Mouse (Mus musculus): ENCODE data around the gene M1ap. TPM values are rescaled to one million over a fixed set of nuclear protein-coding genes. Genes with fewer than 3 reads are reported as not detected.

M1ap gene
- polyA plus RNA-seq (2015; fragmentation: Nextera tagmentation; extraction: Ambion mirVana): 0.26 and 1.0 TPM in 2 replicates

DNA sequence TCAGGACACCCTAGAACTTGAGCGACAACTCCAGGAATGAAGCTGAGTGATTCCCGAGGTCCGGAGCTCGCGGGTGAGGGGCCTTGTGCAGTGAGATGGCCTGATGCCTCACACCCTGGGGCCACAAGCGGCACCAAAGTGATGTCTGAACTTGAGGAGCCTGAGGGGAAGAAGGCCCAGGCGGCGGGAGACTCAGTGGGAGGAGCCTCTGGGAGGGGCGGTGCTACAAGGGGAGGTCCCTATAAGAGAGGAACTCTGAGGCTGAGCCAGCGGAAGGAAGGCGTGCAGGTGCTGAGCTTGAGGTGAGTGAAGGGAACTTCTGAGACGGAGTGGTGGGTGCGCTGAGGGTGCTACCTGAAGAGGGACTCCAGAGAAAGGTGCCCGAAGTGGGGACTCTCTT lies at the start of gene M1ap:
M1ap (plus strand) TSS at position 252 of the 400 bp plus-strand sequence.
- Histone ChIP-seq H3K36me3 (ENCODE audit: control insufficient read depth, insufficient read depth, low read length) (no peaks in the 10 kb centered on the region), H3K27ac (ENCODE audit: low read length) (no peak within 1 kb of the TSS), H3K4me1 (ENCODE audit: control insufficient read depth, insufficient read depth, low read length) (no peaks in the 10 kb centered on the region), H3K4me2 (ENCODE audit: low read depth, low read length) (no peak within 1 kb of the TSS), H3K9me3 (replicated peaks; ENCODE audit: control insufficient read depth, low read length) (no peaks in the 10 kb centered on the region), H3K4me3 (replicated peaks; ENCODE audit: low read length) (no peak within 1 kb of the TSS), H3K27me3 (ENCODE audit: control insufficient read depth, insufficient read depth, low read length) (no peaks in the 10 kb centered on the region), H3K9ac (ENCODE audit: low read length) (no peak within 1 kb of the TSS)
- WGBS: 62% methylated on average over 14 of the region's 14 CpGs
- no peak for ATAC-seq (ENCODE audit: insufficient read depth, low FRiP score)

DNA sequence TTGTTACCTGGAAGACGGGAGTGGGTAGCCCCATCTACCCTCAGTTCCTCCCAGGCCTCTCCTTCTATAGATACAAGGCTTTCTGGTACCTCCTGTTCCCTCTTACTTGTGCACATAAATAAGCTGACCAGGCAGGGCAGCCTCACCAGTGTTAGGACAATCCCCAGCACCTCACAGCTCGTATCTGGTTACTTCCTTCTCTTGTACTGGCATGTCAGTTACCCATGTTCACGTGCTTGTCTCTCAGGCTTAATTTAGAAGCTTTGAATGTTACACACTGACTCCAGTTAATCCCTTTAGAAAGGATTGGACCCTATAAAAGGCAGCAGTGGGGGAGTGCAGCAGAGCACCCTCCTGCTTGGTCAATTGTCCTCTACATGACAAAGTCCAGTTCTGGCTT lies 49.4 kb upstream of the M1ap start:
- 50% methylated on average over 3 of the region's 3 CpGs for WGBS
- no peaks in the 10 kb centered on the region for H3K36me3 ChIP-seq (ENCODE audit: control insufficient read depth, insufficient read depth, low read length)
- H3K4me1 ChIP-seq (ENCODE audit: control insufficient read depth, insufficient read depth, low read length): peaks cover 13% of the 10 kb centered on the region
- H3K27me3 ChIP-seq (ENCODE audit: control insufficient read depth, insufficient read depth, low read length): no peaks in the 10 kb centered on the region
- H3K4me3 ChIP-seq (replicated peaks; ENCODE audit: low read length): no peak overlapping the region
- no peak overlapping the region for H3K4me2 ChIP-seq (ENCODE audit: low read depth, low read length)
- H3K9ac ChIP-seq (ENCODE audit: low read length): no peak overlapping the region
- no peaks in the 10 kb centered on the region for H3K9me3 ChIP-seq (replicated peaks; ENCODE audit: control insufficient read depth, low read length)
- no peak overlapping the region for H3K27ac ChIP-seq (ENCODE audit: low read length)
- peak; percentile 49; the same call in 1 of the 2 replicates for ATAC-seq (ENCODE audit: insufficient read depth, low FRiP score)

DNA sequence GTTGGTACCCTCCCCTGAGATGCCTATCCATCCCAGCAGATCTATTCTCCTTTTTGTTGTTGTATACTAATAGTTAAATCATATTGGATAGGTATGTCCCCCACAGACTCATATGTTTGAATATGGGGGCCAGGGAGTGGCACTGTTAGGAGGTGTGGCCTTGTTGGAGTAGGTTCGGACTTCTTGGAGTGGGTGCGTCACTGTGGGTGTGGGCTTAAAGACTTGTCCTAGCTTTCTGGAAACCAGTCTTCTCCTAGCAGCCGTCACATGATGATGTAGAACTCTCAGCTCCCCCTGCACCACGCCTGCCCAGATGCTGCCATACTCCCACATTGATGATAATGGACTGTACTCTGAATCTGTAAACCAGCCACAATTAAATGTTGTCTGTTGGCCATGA lies 48.5 kb upstream of the M1ap start:
- Histone ChIP-seq H3K9me3 (replicated peaks; ENCODE audit: control insufficient read depth, low read length) (no peaks in the 10 kb centered on the region), H3K27ac (ENCODE audit: low read length) (0 out of 2 replicates have a peak overlapping the region, but pooled peaks have one; percentile 29), H3K9ac (ENCODE audit: low read length) (no peak overlapping the region), H3K4me1 (ENCODE audit: control insufficient read depth, insufficient read depth, low read length) (peaks cover 13% of the 10 kb centered on the region), H3K4me2 (ENCODE audit: low read depth, low read length) (no peak overlapping the region), H3K27me3 (ENCODE audit: control insufficient read depth, insufficient read depth, low read length) (no peaks in the 10 kb centered on the region), H3K4me3 (replicated peaks; ENCODE audit: low read length) (no peak overlapping the region), H3K36me3 (ENCODE audit: control insufficient read depth, insufficient read depth, low read length) (no peaks in the 10 kb centered on the region)
- ATAC-seq (ENCODE audit: insufficient read depth, low FRiP score): peak; percentile 56; the same call in 1 of the 2 replicates
- WGBS: 34% methylated on average over 4 of the region's 4 CpGs

- H3K9me3 ChIP-seq (replicated peaks; ENCODE audit: control insufficient read depth, low read length): no peaks in the 10 kb centered on the region
- H3K27ac ChIP-seq (ENCODE audit: low read length): peak overlapping the region; percentile 29; the same call in 1 of the 2 replicates
- no peak overlapping the region for H3K4me2 ChIP-seq (ENCODE audit: low read depth, low read length)
- H3K4me3 ChIP-seq (replicated peaks; ENCODE audit: low read length): no peak overlapping the region
- H3K27me3 ChIP-seq (ENCODE audit: control insufficient read depth, insufficient read depth, low read length): no peaks in the 10 kb centered on the region
- WGBS: 17% methylated on average over 4 of the region's 4 CpGs
- no peaks in the 10 kb centered on the region for H3K36me3 ChIP-seq (ENCODE audit: control insufficient read depth, insufficient read depth, low read length)
- H3K9ac ChIP-seq (ENCODE audit: low read length): no peak overlapping the region
- peak; percentile 76; the same call in 1 of the 2 replicates for ATAC-seq (ENCODE audit: insufficient read depth, low FRiP score)
- H3K4me1 ChIP-seq (ENCODE audit: control insufficient read depth, insufficient read depth, low read length): peaks cover 13% of the 10 kb centered on the region
Measured at GRCm38 (mm10) chr6:82898745-82899144, 48.0 kb upstream of the M1ap start.

GRCm38 (mm10) chr6:82902559-82902958 lies 44.1 kb upstream of the M1ap start:
- H3K9ac ChIP-seq (ENCODE audit: low read length): no peak overlapping the region
- H3K9me3 ChIP-seq (replicated peaks; ENCODE audit: control insufficient read depth, low read length): no peaks in the 10 kb centered on the region
- no peaks in the 10 kb centered on the region for H3K27me3 ChIP-seq (ENCODE audit: control insufficient read depth, insufficient read depth, low read length)
- ATAC-seq (ENCODE audit: insufficient read depth, low FRiP score): no peak
- no peak overlapping the region for H3K4me2 ChIP-seq (ENCODE audit: low read depth, low read length)
- peaks cover 13% of the 10 kb centered on the region for H3K4me1 ChIP-seq (ENCODE audit: control insufficient read depth, insufficient read depth, low read length)
- H3K4me3 ChIP-seq (replicated peaks; ENCODE audit: low read length): no peak overlapping the region
- H3K27ac ChIP-seq (ENCODE audit: low read length): no peak overlapping the region
- H3K36me3 ChIP-seq (ENCODE audit: control insufficient read depth, insufficient read depth, low read length): no peaks in the 10 kb centered on the region
- 48% methylated on average over 8 of the region's 8 CpGs for WGBS

GRCm38 (mm10) chr6:82906985-82907384 lies 39.7 kb upstream of the M1ap start:
- ATAC-seq (ENCODE audit: insufficient read depth, low FRiP score): no peak
- 88% methylated on average over 3 of the region's 3 CpGs for WGBS
- no peak overlapping the region for H3K4me2 ChIP-seq (ENCODE audit: low read depth, low read length)
- H3K36me3 ChIP-seq (ENCODE audit: control insufficient read depth, insufficient read depth, low read length): no peaks in the 10 kb centered on the region
- no peaks in the 10 kb centered on the region for H3K9me3 ChIP-seq (replicated peaks; ENCODE audit: control insufficient read depth, low read length)
- H3K4me1 ChIP-seq (ENCODE audit: control insufficient read depth, insufficient read depth, low read length): peaks cover 3% of the 10 kb centered on the region; the same call in 1 of the 2 replicates
- no peaks in the 10 kb centered on the region for H3K27me3 ChIP-seq (ENCODE audit: control insufficient read depth, insufficient read depth, low read length)
- no peak overlapping the region for H3K27ac ChIP-seq (ENCODE audit: low read length)
- no peak overlapping the region for H3K9ac ChIP-seq (ENCODE audit: low read length)
- no peak overlapping the region for H3K4me3 ChIP-seq (replicated peaks; ENCODE audit: low read length)

- 76% methylated on average over 8 of the region's 8 CpGs for WGBS
- H3K4me3 ChIP-seq (replicated peaks; ENCODE audit: low read length): no peak overlapping the region
- H3K4me1 ChIP-seq (ENCODE audit: control insufficient read depth, insufficient read depth, low read length): peaks cover 3% of the 10 kb centered on the region; the same call in 1 of the 2 replicates
- H3K9me3 ChIP-seq (replicated peaks; ENCODE audit: control insufficient read depth, low read length): no peaks in the 10 kb centered on the region
- no peak overlapping the region for H3K27ac ChIP-seq (ENCODE audit: low read length)
- H3K9ac ChIP-seq (ENCODE audit: low read length): no peak overlapping the region
- no peaks in the 10 kb centered on the region for H3K36me3 ChIP-seq (ENCODE audit: control insufficient read depth, insufficient read depth, low read length)
- no peaks in the 10 kb centered on the region for H3K27me3 ChIP-seq (ENCODE audit: control insufficient read depth, insufficient read depth, low read length)
- H3K4me2 ChIP-seq (ENCODE audit: low read depth, low read length): no peak overlapping the region
- ATAC-seq (ENCODE audit: insufficient read depth, low FRiP score): no peak
Measured at GRCm38 (mm10) chr6:82908034-82908433, 38.7 kb upstream of the M1ap start.

DNA sequence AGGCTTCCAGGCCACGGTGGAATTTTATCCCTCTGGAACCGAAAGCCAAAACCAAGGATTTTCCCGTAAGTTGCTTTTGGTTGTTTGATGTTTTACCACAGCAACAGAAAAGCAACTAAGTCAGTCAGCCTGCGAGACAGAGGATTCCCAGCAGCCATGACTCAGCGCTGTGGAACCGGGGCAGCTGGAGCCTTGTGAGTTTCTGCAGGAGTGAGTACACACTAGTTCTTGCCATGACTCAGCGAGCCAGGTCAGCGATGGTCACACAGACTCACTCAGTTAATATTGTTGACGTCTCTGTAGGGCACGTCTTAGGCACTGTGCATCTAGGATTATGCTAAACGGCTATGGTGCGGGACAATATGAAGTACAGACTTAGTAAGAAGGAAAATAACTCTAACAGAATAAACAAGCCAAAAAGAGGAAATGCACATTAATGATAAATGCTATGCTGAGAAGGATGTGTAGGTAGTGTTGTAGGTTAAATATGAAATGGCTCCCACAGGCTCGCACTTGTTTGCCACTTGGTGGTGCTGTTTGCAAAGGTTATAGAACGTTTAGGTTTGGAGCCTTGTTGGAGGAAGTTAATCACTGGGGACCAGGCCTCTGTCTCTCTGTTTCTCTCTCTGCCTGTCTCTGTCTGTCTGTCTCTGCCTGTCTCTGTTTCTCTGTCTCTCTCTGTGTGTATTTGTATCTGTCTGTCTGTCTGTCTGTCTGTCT lies 37.4 kb upstream of the M1ap start:
- ATAC-seq (ENCODE audit: insufficient read depth, low FRiP score): peak; percentile 78
- Histone ChIP-seq H3K27me3 (ENCODE audit: control insufficient read depth, insufficient read depth, low read length) (no peaks in the 10 kb centered on the region), H3K27ac (ENCODE audit: low read length) (no peak overlapping the region), H3K9ac (ENCODE audit: low read length) (no peak overlapping the region; the same call in 1 of the 2 replicates), H3K9me3 (replicated peaks; ENCODE audit: control insufficient read depth, low read length) (no peaks in the 10 kb centered on the region), H3K4me1 (ENCODE audit: control insufficient read depth, insufficient read depth, low read length) (peaks cover 3% of the 10 kb centered on the region; the same call in 1 of the 2 replicates), H3K4me3 (replicated peaks; ENCODE audit: low read length) (no peak overlapping the region), H3K4me2 (ENCODE audit: low read depth, low read length) (no peak overlapping the region), H3K36me3 (ENCODE audit: control insufficient read depth, insufficient read depth, low read length) (no peaks in the 10 kb centered on the region)
- 43% methylated on average over 14 of the region's 14 CpGs for WGBS

GRCm38 (mm10) chr6:82911303-82911702 lies 35.4 kb upstream of the M1ap start:
- no peaks in the 10 kb centered on the region for H3K27me3 ChIP-seq (ENCODE audit: control insufficient read depth, insufficient read depth, low read length)
- WGBS: 89% methylated on average over 5 of the region's 5 CpGs
- peaks cover 3% of the 10 kb centered on the region; the same call in 1 of the 2 replicates for H3K4me1 ChIP-seq (ENCODE audit: control insufficient read depth, insufficient read depth, low read length)
- H3K4me3 ChIP-seq (replicated peaks; ENCODE audit: low read length): no peak overlapping the region
- H3K36me3 ChIP-seq (ENCODE audit: control insufficient read depth, insufficient read depth, low read length): no peaks in the 10 kb centered on the region
- no peak overlapping the region for H3K27ac ChIP-seq (ENCODE audit: low read length)
- H3K9me3 ChIP-seq (replicated peaks; ENCODE audit: control insufficient read depth, low read length): no peaks in the 10 kb centered on the region
- no peak overlapping the region for H3K9ac ChIP-seq (ENCODE audit: low read length)
- no peak overlapping the region for H3K4me2 ChIP-seq (ENCODE audit: low read depth, low read length)
- ATAC-seq (ENCODE audit: insufficient read depth, low FRiP score): no peak

Measured in stomach, embryonic 16.5 days (tissue).